Mouse (Mus musculus) brain, embryonic 14.5 days (tissue): ENCODE data around the gene Mdfi.

Experiments
- CTCF ChIP-seq: fragments of 200-500 bp; IDR thresholded peaks from 2 replicates; pipeline ENCODE4 v1.5.1; 2012; ENCODE audit warnings: inconsistent platforms, mild to moderate bottlenecking, moderate library complexity, borderline replicate concordance; ENCODE audit not compliant: insufficient read depth, insufficient read length; ENCODE audit errors: extremely low read depth
- POLR2A ChIP-seq: fragments of 200-500 bp; IDR thresholded peaks from 2 replicates; pipeline ENCODE4 v1.6.1; 2012; ENCODE audit warnings: mild to moderate bottlenecking, inconsistent platforms, borderline replicate concordance; ENCODE audit not compliant: poor library complexity, insufficient read depth, insufficient read length, severe bottlenecking; ENCODE audit errors: extremely low read depth

- TF ChIP-seq CTCF (no peak), POLR2A (no peak)
These were observed 44.0 kb upstream of the Mdfi start for GRCm38 (mm10) chr17:47878378-47879089.
